Mouse (Mus musculus) urinary bladder, adult 2 months (tissue): ENCODE data around the gene Theg. TPM values are rescaled to one million over a fixed set of nuclear protein-coding genes. Genes with fewer than 3 reads are reported as not detected.
A peak's percentile ranks its signal among the peaks of the same experiment; 100 is the strongest.

Source experiments
- DNase-seq: peaks from one replicate; pipeline ENCODE4 v3.0.0; 2022; ENCODE audit warnings: low spot score
- polyA plus RNA-seq: library from polyadenylated mRNA; depleted of rRNA; stranded (reverse); fragments of >200 nt; gene quantifications from 2 replicates; pipeline ENCODE4 v1.2.3, GENCODE M21; 2012

The Theg gene
- polyA plus RNA-seq, 1 experiment, result not detected

DNA sequence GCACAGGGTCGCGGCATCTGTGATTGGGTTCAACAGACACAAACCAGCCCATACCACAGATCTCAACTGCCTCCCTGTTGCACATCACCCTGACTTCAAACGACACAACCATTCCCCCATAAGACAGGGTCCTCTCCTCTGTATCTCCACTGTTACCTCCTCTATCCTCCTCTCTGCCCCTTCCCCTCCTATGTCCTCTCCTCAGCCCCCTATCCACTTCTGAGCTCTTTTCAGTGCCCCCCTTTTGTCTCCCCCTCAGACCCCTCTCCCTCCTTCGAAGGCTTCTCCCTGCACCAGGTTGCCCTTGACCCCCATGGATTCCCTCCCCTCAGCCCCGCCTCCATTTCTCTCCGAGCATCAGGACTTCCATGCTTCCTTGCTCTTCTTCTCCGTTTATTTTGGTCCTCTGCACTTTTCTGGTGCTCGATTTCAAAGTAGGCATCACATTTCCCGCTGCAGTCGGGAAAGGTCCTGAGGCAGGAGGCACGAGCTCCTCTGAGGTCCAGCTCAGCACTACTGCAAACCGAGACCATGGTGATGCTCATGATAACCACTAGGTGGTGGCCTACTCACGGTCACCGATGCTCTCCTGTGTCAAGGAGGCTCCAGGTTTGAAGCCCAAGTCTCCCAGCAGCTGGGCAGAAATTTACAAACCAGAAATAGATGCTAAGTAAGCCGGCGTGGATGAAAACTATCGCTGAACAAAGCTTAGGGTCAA lies 7.9 kb upstream of the Theg start:
- no peak for DNase-seq

DNA sequence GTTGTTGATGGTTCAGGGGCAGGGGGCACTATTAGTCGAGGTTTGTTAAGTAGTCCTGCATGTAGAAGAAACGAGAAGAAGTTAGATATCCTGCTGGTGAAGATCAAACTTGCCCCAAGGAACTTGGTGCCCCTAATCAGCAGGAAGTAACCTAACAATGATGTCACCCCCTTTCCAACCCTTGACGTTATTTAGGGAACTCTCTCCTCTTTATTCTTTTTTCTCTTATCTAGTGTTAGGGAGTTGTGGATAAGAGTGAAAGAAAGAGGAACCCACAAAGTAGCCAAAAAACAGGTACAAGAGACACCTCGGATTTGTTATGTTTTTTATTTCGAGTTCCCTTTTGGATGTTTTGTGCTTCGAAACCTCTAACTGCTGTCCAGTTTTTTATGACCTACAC lies 7.0 kb upstream of the Theg start:
- DNase-seq, result no peak

DNA sequence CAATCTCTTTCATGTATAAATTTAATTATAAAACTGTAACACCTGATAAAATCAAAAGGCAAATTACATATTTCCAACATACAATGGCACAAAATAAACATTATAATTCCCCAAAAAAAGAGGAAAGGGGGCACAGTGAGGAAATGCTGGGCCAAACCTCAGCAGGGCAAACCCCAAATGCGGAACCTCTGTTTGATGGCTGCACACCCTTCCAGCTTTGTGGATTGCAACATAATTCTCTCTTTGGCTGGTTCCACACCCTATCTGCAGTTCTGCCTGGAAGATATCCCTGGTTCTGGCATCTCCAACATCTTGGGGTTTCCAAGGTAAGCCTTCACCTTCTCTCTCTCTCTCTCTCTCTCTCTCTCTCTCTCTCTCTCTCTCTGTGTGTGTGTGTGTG lies 3.6 kb upstream of the Theg start:
- DNase-seq, result no peak

DNA sequence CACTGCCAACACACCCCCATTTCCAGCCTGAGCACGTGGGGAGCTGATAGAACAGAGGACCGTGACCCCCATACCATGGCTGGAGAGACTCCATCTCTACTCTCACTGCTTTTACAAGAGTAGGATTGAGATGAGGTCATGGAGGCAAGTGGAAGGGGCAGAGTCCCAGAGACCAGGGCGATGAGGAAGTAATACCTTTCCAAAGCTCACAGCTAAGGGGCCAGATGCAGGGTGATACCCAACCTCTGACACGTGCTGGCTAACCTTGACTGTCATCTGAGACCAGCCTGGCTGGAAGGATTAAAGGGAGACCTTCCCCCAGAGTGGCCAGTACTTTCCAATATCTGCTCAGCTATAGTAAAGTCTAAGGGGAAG lies 608 bp upstream of the Theg start:
- no peak for DNase-seq

DNA sequence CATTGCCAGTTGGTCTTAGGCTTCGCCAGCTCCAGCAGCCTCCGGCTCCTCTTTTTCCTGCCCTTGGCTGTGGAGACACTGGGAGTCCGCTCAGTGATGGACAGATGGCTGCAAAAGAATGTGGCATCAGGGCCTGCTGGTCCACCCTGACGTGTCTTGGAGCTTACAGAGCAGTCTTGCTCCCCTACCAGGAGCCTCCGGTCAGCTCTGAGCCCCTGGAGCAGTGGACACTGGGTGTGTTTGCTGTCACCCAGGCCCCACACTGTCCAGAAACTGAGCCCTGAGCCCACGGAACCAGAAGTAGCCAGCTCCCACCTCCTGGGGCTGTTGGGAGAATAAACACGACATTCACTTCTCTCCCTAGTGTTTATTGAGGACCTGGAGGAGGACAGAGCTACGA lies 888 bp downstream of the Theg start:
- no peak for DNase-seq

DNA sequence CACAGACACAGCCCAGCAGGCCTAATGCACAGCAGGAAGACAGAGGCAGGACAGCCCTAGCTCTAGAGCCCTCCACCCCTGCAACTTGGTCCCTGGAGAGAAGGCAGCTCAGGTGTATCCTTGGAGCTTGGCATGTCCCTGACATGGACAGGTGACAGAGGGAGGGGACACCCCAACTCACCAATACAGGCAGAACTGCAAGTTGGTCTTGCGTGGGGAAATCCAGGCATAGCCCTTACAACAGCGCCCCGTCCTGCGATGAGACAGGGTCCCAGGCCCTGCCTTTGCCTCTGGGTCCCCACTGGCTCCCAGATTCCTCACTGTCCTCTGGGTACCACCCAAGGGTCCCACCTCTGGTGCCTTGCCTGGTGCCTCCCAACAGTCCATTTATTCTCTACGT lies 1.4 kb downstream of the Theg start:
- no peak for DNase-seq

DNA sequence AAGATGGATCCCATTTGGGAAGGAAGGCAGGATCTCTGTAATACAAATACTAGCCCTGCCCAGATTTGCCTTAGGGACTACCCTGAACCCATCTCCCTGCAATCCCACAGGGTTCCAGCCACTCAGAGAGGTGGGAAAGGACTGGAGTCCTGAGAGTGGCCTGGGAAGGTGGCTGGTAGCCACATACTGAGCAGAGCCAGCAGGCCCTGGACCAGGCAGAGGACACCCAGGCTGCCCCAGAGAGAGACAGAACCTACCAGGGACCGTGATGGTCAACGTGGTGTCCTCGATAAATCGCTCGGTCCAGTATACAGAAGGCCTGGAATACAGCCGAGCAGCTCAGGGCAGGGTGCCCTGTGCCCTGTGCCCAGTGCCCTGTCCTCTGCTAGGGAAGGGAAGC lies 2.0 kb downstream of the Theg start:
- DNase-seq, result no peak

DNA sequence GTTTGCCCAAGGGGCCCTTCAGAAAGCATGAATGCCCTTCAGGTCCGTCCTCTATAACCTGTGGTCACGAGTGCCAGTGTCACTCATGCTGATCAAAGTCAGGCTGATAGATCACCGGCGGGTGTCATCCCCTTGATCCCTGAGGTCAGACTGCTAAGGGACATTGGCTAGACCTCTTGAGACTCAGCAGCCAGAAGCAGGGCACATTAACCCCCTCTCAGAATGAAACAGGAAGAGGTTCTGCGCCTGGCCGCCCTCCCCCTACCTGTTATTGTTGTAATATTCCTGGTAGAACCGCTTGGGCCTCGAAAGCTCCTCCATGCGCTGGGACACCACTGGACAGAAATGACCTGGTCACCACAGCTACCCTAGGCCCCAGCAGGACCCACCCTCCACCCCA lies 2.7 kb downstream of the Theg start:
- DNase-seq, result no peak

DNA sequence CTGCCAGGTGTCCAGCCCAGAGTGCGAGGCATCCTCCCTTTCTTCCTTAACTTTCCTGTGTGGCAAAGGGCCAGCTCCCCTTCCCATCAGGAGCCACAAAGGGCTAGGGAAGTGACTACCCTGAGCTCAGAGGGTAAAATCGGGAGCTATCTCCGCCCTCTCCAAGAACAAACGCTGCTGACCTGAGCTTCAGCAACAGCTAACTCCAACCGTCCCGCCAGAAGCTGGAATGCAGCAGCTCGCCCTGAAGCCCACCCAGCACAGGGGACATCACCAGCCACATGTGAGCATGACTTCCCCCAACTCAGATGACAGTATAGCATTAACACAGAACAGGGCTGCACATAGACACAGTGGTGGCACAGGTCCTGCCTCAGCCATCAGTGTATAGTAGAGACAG lies 3.1 kb downstream of the Theg start:
- no peak for DNase-seq

DNA sequence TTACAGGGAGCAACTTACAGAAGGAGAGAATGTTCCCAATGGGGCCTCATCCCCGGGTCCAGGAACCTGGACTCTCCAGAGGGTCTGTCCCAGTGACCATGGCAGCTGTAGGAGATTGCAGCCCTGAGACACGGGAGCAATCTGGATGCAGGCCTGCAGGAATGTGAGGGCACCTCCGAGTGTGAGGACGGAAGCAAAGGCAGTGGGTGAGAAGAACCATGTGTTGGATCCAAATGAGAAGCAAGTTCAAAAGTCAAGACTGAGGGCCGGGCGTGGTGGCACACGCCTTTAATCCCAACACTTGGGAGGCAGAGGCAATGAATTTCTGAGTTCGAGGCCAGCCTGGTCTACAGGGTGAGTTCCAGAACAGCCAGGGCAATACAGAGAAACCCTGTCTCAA lies 5.6 kb downstream of the Theg start:
- DNase-seq, result peak; percentile 13

DNA sequence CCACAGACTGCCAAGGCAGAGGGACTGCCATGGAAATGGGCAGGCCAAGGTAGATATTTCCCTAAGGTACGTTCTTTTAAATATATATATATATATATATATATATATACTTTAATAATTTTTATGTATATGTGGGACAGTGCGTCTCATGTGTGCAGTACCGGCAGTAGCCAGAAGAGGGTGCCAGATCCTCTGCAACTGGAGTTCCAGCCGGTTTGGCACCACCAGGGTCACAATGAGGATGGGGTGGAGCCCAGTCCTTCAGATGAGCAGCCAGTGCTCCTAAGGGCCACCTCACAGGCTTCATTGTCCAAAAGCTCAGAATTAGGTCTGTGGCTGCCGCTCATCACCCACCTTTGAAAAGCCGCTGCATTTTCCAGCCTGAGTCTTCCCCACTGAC lies 6.3 kb downstream of the Theg start:
- no peak for DNase-seq

DNA sequence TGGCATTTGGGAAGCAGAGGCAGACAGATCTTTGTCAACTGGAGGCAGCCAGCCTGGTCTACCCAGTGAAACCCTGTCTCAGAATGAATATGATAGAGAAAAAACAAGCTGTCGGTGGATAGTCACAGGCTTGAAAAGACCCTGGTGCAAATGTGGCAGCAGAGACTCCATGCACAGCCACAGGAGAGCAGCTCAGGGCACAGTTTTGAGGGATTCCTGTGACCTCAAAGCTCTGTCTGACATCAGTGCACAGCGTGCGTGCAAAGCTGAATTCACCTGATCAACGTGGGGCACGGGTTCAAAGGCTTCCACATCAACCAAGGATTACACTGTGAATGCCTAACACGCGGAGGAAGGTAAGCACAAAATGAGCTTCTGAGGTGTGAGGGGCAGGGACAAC lies 6.8 kb downstream of the Theg start:
- peak; percentile 3 for DNase-seq

DNA sequence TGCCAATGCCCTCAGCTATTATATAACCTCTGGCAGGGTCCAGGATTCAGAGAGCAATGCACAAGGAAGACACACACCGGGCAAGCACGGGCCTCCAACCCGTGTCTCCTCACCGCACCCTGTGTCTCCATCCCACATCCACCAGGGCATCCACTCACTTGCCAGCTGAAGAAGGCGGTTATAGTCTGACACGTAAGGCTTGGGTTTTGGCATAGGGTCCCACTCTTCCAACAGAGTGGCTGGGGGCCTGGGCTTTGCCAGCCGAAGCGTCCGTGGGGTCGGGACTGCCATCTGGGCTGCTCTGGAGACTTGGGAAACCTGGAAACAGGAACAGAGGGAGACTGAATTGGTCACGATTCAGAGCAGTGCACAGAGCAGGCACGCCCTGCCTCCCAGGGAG lies 7.3 kb downstream of the Theg start:
- DNase-seq, result peak; percentile 6

DNA sequence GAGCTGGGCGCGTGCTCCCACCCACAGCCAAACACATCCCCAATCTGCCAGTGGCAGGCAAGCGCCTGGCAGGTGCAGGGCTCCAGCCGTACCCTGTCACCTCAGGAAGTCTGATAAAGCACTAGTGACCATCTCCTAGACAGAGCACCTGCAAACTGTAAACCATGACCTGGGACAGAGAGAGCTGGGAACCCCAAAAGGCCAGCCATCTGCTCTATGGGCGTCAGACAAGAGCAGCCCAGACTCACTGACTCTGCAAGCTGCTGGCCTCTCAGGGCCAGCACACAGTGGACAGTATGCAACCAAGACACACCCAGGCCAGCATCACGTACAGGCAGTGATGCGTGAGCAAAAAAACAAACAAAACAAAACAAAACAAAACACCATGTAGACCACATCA lies 8.2 kb downstream of the Theg start:
- peak; percentile 12 for DNase-seq

DNA sequence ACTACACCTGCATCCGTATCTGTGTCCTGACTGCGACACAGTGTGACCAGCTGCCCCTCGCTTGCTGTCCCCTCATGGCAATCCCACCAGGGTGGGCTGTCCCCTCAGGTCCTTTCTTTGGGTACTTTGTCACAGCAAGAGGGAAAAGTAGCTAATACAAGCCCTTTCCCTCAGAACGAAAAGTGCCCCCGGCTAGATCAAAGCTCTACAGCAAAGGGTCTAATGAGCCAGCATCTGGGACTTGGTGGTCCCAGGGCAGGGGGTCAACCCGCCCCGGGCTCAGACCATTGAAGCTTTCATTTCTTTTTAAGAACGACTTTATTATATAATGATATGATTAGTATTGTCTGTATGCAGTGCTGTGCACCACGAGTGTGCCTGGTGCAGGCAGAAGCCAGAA lies 8.9 kb downstream of the Theg start:
- DNase-seq, result no peak

DNA sequence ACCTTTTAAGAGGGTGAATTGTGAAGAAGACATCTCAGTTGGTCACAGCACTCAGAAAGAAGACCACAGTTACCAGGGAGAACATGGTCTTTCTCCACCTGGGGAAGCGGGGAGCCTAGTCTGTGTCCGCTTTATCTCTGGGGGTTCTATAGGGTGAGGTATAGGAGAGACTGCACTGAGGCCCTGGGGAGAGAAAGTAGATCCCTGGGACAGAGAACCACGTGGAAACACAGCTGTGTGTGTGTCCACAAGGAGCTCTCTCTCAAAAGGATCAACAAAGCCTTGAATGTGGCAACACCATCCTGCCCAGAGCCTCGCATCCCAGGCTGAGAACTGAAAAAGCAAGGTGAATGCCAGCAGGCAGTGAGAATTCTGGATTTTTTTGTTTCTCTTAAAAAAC lies 9.8 kb downstream of the Theg start:
- peak; percentile 0 for DNase-seq

DNA sequence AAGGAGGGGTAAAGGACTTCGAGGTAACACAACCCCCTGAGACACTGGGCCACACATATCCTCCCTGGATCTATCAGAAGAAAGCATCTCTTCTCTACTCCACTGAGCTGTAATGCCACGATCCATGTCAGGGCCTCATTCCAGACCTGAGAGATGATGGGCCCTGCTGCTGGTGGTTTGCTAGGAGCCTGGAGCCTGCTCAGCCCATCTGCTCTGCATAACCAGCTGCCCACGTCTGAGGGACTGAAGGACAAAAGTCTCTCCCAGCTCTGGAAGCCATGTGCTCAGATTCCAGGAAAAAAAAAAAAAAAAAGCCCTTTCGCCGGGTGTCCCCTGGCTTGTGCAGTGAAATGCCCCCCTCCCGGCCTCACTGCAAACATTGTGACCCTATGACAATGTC lies 11.4 kb downstream of the Theg start:
- DNase-seq, result peak; percentile 6

DNA sequence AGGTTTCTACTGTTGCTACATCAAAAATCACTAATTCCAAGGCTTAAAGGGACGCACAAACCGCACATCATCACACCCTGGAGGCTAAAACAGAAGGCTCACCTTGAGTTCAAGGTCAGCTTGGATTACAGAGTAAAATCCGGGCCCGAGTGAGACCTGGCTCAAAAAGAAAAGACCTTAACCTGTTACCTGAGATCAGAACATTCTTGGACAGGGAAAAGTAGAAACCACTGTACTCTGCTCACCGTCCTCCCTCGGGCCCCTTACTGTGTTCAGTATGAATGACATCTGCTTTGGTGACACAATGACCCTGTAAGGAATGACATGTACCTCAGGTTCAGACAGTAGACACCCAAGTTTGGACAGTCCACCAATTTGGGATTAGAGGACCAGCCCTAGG lies 12.3 kb downstream of the Theg start:
- DNase-seq, result peak; percentile 1

DNA sequence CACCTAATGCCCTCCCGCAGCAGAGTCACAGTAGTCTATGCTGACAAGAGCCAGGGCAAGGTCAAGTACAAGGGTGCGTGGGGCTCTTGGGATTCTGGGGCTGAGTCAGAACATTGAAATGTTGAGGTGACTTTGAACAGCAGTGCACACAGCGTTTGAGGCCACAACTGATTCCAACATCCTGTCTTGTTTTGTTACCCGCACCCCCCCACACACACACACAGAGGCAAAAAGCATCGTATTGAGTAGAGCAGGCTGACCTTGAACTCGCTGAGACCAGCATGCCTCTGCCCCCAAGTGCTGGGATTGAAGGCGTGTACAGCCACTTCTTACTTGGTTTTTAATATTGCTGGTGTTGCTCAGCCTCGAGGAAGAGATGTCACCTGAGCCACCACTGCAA lies 12.8 kb downstream of the Theg start:
- peak; percentile 1 for DNase-seq

DNA sequence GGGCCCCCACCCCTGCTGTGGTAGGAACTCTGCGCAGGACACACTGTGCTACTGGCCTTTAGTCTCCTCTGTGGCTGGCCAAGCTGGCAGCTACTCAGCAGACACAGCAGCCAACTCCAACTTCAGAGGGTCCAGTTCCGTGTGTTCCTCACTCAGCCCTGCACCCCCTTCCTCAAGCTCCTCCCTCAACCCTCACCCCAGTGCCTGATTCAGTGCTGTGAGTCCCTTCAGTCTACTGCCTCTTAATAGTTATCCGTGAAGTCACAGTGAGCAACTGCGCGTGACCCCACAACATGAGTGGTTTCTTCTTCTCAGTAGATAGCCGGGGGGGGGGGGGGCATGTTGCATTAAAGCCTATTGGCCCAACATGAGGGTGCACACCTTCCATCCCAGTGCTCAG lies 13.5 kb downstream of the Theg start:
- peak; percentile 11 for DNase-seq

DNA sequence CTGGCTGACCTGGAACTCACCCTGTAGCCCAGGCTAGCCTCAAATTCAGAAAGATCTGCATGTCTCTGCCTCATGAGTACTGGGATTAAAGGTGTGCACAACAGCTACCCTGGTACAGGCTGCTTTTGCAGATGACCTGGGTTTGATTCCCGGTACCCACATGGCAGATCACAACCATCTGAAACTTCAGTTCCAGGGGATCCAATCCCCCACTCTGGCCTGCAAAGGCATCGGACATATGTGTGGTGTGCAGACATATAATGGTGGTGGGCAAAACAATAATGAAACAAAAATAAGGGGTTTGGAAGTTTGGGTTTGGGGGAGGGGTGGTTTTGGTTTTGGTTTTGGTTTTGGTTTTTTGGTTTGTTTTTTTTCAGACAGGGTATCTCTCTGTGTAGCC lies 15.8 kb downstream of the Theg start:
- no peak for DNase-seq

DNA sequence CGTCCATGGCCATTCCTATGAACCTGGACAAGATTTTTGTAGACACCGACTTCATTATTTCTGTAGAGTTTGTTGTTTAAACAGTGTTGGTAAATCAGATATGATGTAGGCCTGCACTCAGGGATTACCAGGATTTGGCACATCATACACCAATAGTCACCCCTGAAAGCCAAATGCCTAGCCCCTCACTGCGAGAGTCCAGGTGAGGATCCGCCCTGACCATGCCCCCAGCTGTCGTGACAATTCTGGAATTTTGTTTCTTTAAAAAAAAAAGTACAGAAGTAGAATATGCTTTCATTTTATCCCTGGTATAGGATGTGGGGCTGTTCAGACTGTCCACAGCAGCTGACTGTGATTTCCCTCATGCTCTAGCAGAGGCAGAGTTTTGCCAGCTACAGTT lies 17.2 kb downstream of the Theg start:
- DNase-seq, result no peak

DNA sequence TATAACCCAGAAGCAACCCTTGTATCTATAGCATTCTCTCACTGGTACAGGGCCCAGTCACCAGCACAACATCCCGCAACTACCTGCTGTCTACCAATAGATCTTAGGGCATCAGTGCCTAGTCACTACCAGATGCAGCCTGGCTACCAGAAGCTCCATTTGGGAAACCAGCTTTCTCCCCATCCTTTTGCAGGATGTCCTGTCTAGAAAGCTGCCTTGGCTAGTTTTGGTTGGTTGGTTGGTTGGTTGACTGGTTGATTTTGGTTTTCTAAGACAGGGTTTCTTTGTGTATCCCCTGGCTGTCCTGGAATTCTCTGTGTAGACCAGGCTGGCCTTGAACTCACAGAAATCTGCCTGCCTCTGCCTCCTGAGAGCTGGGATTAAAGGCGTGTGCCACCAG lies 27.4 kb downstream of the Theg start:
- peak; percentile 0 for DNase-seq

DNA sequence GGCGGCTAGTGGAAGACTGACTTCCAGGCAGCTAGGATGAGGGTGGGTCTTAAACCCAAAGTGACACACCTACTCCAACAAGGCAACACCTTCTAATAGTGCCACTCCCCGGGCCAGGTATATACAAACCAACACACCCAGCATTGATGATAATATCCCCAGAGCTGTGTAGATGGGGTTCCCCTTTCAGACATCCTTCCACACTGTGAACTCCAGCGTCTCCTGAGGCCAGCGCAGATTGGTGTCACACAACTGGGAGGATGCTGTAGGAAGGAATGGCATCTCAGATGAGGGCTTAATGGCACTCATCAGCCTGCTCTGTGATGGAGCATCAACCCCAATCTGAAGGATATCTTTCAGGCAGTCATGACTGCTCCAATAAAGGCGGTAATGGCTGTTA lies 29.6 kb downstream of the Theg start:
- DNase-seq, result peak; percentile 9

DNA sequence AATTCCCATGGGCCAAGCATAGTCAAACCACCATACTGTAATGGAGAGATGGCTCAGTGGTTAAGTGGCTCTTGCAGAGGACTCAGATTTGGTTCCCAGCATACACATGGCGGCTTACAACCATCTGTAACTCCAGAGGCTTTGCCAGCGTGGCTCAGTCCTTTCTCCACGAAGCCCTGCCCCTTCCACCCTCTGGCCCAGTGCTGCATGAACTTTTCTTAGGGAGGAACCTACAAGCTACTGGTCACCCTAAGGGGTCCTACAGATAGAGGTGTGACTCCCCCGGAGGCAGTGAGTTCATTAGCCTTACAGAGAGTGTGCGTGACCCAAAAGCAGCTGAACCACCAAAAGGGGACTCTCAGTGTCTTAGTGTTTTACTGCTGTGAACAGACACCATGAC lies 30.2 kb downstream of the Theg start:
- peak; percentile 6 for DNase-seq
